Mouse (Mus musculus): Measurements from ENCODE around the gene Gm4353.
"Not testable (repeated sequence)": the region's sequence is repeated elsewhere in the genome, so short reads cannot be mapped to it uniquely, and the experiment has no call there.

The Gm4353 gene

DNA sequence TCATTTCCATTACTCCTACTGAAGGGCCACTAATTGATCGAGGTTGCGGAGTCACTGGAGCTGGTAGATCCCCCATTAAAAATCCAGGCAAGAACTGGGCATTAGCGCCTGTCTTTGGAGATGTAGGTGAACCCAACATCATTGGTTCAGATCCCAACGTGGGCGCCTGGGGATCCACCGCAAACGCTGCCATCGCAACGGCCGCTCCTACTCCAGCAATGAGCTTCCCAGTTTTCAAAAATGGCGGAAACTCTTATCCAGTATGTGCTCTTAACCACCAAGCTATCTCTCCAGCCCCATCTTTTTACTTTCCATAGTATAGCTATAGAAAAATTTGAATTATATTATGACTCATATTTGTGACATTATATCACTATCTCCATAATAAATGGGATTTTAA, at the start of gene Gm4353:
TSS of gene Gm4353 (minus strand) at position 270 of the 400 bp plus-strand sequence.
- DNase-seq (ENCODE audit: low spot score), result not testable (repeated sequence)

DNA sequence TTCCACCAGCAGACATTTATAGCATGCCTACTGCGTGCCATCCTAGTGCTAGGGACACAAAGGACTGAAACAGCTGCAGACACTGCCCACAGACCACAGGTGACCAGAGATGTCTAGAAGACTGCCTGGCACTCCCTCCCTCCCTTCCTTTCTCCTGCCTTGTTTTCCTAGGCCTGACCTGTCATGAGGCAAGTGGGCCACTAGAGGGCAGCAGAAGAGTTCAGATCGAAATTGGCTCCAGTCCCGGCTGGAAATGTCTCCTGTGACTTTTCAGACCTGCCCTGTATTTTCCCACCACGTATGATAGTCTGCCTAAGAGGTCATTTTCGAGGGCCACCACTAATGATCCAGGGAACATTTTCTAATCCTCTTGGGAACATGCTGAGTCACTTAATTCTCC, 47.6 kb upstream of the Gm4353 start:
- peak; percentile 36 for DNase-seq (ENCODE audit: low spot score)

DNA sequence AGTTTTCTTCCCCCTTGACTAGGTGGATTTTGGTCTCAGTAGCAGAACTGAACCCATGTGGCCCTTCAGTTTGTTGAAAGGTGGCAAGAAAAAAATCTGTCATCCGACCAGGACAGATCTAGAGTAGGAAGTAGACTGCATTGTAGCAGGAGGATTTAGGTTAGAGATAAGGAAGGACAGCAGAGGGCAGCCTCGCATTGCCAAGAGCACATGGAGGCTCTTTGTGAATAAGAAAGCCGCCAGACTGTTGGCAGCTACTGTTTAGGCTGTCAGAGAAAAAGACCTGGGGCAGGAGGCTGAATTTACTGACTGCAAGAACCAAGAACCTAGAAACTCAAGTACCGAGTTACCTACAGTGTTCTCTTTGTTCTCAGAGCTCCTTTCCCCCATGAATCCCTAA, 47.0 kb upstream of the Gm4353 start:
- no peak for DNase-seq (ENCODE audit: low spot score)

DNA sequence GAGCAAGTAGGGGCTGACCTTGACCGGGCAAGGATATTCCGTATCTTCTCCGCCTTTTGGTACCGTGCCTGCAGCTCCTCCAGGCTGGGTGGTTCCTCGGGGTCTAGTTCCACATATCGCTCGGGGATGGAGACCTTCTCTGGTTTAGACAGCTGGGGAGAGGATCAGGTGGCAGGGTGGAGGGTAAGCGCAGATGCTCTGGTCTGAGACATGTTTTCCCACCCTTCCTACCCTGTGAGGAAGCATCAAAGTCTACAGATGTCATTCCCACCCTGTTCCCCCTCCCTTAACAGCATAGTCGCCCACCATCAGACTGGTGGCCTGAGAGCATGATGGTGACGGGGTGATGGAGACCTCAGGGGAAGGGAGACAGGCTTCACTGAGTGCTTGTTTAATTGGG, 44.9 kb upstream of the Gm4353 start:
- no peak for DNase-seq (ENCODE audit: low spot score)

DNA sequence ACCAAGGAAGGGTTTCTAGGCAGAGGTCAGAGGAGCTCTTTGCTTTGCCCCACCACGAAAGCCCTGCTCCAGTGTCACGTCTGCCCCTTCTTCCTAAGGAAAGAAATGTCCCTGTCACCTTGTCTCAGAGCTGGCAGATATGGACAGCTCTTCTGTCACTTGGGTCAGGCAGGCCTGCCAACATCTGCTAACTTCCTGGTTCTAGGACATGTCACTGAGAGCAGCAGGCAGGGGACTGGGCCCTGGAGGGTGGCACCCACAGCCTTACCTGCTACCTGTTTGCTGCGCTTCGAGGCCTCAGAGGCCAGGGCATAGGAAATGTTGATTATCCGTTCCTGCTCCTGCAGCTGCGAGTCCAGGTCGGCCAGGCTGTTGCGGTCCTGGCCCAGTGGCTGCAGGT, 43.9 kb upstream of the Gm4353 start:
- DNase-seq (ENCODE audit: low spot score), result no peak

DNA sequence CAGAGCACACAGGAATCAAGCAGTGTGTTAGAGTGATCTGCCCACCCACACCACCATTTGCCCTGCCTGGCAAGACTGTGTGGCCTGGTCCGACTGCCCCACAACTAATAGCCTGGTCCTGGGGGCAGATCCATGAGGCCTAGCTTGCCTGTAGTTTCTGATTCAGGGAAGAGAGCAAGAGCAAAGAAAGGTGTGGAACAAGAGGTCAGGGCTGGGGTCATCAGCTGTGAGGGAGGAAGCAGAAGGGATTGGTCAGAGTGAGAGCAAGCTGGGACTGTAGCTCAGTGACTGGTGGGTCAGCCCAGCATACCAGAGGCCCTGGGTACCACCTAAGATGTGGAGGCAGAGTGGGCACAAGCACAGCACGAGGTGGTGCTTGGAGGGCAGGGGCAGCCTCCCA, 42.6 kb upstream of the Gm4353 start:
- no peak for DNase-seq (ENCODE audit: low spot score)

DNA sequence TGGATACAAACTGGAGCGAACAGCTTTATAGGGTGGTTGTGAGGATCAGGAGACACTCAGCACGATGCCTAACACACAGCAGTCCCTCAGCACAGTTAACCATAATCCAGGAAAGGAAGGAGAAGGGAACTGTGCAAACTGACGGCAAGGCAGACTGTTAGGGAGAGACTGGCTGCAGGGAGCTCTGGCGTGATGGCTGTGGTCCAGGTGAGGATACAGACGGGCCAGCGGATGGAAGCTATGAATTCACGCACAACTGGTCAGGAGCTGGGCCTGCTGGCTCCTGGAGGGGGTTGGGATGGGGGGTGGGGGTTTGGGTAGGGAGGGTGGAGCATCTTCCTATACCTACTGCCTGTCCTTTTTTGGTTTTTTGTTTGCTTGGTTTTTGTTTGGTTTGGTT, 41.2 kb upstream of the Gm4353 start:
- no peak for DNase-seq (ENCODE audit: low spot score)

DNA sequence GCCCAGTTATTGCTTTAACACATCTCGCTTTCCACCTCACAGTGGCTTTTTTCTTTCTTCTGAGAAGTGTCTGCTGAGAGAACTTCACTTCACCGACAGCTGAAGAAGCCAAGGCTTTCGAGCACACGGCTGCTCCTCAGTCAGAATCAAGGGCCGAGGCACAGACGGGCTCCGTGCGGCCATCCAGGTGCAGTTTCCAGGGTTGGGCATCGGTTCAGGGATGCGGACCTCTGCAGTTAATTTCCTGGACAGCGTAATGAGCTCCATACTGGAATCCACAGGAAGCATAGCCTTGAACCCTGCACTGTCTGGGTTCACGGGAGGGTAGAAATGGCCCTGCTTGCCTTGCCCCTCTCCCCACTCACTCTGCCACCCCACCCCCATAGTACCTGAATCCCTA, 39.6 kb upstream of the Gm4353 start:
- no peak for DNase-seq (ENCODE audit: low spot score)

DNA sequence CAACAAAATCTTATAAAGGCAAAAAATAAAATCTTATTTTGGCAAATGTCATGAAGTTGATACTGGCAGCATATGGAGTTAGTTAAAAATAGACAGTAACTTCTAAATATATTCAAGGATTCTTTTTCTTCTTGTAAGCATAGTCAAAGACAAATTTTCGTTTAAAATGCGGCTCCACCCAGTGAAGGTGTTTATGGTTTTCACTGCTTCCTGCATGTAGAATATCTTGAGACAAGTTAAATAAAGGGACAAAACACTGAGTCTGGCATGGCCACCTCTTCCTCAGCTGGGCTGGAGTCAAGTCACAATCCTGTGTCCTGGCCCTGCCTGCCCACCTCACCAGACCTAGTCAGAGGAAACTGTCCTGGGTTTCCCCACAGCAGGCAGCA, 39.2 kb upstream of the Gm4353 start:
- DNase-seq (ENCODE audit: low spot score), result no peak

DNA sequence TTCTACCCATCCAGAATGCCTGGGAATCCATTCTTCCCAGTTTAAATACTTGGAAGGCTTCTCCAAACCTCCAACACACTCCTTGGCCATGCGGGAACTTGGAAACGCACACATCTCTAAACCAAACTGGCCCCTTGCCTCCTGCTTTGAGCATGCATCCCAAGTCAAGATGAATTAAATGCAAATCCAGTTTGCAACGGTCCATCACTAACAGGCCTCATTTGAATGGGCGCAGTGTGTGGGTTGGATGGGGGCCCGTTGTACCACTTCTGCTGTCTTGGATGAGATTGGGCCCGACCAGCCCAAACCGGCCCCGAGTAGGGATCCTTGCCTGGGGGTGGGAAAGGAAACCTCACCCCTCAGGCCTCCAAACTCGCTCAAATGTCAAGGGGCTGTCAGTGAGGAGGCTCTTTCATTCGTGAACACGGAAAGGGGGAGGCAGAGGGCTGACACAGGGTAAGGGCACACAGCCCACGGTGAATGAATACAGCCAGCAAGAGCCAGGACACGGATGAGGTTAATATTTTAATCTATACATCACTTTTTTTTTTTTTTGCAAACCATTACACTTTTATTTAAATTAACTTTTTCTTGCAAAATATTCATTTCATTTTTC, 38.7 kb upstream of the Gm4353 start:
- DNase-seq (ENCODE audit: low spot score), result no peak

DNA sequence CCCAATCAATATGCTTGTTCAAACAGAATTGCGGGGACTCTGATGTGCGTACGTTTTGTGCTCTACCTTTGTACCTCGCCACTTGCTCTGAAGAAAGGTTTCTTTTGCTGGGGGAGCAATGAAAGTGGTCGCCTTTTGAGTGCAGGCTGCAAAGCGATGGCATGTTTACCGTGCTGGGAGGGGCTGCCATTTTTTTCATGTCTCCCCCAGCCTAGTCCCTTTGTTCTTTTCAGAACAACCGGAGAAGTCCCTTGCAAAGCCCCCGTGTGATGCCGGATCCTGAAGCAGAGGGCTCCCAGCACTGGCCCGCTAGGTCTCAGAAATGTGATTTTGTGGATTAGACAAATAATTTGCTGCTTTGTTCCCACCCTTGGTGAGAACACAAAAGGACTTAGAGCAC, 36.8 kb upstream of the Gm4353 start:
- no peak for DNase-seq (ENCODE audit: low spot score)

DNA sequence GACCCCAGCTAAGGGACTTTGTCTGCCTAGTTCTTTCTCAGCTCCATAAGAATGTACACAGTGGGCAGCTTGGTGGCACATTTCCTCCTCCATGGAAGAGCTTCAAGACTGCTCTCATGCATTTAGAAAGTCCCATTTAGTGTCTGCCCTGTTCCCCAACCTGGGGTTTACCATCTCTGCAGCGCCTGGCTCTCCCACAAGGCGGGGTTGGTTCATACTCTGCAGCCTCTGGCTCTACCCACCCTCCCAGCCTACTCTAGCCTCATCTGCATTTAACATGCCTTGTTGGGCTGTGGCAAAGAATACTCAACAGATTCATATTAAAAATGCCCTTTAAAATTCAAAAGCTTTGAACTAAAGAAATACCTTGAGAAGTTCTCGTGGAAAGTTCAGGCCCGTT, 36.3 kb upstream of the Gm4353 start:
- DNase-seq (ENCODE audit: low spot score), result no peak

DNA sequence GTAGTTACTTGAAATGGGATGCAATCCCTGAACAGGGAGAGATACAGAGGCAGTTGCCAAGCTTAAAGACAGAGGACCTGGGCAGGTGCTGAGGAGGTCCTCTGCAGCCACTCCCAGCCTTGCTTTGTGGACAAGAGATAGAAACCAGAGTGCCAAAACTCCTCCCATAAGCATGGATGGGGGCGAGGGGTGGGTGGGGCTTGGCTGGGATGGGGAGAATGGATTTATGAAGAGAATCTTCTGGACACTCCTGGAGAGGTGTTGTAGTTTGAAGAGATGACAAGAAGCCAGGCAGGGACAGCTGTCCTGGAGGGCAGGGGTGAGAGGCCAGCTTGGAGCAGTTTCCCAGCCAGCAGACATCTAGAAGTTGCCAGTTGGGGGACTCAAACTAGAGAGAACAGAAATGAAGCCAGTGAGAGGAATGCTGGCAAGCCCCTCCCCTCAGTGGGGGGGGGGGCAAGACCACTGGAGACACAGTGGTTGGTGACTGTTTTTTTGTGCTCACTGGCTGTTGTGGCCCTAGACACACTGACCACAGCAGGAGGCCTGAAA, 34.9 kb upstream of the Gm4353 start:
- DNase-seq (ENCODE audit: low spot score), result no peak

DNA sequence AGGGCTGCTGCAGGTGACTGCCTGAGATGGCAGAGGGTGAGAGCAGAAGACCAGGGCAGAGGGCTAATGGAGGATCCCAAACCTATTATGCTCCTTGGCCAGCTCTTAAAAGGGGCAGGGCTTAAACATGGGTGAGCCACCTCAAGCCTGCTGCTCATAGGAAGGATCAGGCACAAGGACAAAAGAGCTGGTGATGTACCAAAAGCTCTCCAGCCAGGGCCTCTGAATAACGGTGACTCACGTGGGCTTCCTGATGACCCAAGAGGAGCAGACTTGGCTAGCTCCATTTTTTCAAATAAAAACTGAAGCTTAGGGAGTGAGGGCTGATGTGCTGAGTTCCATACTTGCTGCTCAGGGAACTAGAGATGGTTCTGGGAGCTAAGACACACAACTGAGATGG, 31.6 kb upstream of the Gm4353 start:
- DNase-seq (ENCODE audit: low spot score), result no peak

DNA sequence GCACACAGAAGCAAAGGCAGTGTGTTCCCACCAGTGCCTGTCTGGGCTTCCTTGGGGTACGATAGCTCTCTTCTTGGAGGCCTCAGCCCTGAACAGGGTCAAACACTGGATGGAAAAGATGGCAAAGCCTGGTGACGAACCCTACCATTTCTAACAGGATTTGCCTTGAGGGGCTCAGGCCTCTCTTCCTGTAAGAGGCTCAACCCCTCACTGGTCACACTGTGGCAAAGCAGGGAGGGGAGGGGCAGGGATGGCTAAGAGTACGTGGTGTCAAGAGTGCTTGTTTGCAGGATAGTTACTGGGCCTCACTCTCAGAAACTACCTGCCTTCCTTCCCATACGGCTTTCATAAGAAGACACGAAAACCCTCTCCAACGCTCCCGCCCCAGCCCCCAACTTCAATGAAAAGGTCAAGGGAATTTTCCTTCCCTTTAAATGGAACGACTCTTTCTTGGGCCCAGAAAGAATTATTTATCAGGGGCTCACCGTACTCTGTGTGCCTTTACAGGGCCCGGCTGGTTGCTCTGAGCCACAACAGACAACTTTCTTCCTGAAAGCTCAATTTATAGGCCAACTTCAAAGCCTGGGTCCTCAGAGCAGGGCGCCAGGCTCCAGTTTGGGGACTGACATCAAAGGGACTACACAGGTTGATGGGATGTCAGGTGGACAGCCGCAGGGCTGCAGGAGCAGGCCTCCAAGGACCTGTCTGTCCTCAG, 30.9 kb upstream of the Gm4353 start:
- DNase-seq (ENCODE audit: low spot score), result no peak

DNA sequence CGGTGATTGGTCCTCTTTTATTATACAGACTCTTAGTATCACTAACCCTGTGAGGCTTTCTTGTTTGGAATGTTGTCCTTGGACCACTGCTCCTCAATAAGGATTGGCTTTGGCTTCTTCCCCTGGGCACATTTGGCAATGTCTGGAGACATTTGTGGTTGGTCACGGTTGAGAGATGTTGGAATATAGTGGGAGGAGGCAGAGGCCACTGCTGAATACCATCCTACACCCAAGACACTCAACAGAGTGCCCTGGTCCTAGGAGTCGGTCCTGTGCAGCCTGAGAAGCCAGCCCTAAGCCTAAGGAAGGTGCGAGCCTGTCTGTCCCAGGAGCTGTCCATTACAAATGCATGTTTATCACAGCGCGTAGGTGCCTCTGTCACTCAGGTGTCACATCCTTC, 27.1 kb upstream of the Gm4353 start:
- no peak for DNase-seq (ENCODE audit: low spot score)

DNA sequence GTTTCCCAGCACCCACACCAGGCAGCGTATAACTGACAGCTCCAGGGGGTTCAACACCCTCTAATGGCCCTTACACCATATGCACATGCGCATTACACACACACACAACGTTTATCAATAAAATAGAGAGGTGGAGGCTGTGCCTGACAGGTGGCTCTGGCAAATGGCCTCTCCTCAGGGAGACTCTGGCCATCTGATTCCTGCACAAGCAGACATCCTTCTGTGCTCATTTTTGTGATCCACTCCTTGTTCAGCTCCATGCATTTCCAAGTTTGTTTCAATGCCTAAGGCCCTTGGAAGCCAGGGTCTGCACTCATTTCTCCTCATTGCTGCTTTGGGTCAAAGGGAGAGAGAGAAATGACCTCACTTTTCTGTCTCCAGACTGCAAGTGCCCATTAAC, 26.2 kb upstream of the Gm4353 start:
- DNase-seq (ENCODE audit: low spot score), result no peak

DNA sequence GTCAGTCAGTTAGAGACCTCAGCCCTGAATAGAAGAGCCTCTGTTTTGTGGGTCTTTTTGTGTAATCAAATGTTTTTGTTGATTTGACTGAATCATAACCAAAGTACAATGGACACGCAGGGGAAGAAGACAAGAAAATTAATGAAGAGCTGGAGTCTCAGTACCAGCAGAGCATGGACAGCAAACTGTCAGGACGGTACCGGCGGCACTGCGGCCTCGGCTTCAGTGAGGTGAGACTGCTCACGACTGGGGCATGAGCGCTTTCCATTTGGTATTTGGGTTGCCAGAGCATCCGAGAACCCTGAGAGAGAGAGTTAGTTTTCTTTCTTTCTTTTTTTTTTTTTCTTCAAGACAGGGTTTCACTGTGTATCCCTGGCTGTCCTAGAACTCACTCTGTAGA, 18.7 kb upstream of the Gm4353 start:
- DNase-seq (ENCODE audit: low spot score), result no peak

DNA sequence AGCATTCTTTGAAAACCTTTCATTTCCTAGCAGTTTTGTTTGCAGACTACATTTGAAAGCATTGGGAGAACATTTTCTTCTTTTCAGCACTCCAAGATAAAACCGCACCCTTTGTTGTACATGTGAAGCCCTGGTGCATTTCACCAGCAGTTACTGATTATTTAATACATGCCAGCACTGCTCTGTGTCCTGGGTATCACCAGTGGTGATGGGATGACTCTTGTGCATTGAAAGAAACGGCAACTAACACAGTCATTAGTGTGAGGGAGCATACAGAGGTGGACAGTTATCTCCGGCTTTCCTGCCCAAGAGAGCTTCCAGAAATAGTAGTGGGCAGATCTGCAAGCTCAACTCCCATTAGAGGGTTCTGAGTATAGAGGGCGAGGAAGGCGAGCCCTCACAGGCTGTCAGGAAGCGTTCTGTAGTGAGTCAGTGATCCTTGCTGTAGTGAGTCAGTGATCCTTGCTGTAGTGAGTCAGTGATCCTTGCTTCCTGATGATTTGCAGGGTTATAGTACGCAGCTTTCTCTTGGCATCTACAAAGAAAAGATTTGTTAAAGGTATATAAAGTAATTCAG, 15.6 kb upstream of the Gm4353 start:
- DNase-seq (ENCODE audit: low spot score), result no peak

DNA sequence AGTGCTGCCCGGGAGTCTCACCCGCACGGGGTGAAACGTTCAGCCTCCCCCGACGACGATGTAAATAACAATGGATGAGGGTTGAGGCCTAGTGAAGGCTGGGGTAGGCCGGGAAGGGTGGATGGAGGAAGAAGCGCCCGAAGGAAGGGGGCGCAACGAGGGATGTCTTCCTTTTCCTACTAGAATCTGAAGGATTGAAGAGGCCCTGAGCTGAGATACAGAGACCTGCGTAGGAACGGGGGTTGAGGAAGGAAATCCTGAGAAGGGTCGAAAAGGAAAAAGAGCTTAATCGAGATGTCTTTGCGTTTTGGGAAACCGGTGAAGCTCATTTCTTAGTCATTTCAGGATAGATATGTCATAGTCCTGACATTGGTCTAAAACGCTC, 9.0 kb upstream of the Gm4353 start:
- DNase-seq (ENCODE audit: low spot score), result no peak

DNA sequence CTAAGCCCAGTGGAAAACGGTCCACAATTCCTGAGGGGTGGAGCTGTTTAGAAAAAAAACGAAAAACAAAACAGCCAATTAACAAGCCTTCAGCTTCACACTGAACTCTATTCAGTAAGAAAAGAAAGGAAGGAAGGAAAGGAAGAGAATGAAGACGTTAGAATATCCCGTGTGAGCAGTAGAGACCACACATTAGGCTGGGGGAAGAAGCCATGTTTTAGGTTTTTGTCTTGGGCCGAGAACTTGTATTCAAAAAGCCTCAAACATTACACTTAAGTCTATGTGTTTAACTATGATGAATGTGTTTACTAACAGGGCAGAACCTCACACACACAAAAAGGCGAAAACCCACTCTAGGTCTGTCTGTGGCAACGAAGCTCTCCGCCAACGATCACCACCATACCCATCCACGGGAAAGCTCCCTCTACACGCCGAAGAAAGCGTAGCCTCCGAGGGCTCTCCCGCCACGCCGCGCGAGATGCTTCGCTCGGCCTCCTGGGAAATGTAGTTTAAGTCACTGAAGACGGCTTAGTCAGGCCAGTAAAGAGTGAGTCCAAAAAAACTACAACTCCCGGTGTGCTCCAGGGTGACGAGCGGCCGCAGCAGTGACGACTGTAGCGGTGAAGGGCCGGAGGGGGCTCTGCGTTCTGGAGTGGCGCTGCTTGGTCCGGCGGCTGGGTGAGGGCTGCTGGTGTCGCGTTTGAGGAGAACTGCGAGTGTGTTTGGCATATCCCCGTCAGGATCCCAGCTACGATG, 8.5 kb upstream of the Gm4353 start:
- DNase-seq (ENCODE audit: low spot score), result peak; percentile 90

DNA sequence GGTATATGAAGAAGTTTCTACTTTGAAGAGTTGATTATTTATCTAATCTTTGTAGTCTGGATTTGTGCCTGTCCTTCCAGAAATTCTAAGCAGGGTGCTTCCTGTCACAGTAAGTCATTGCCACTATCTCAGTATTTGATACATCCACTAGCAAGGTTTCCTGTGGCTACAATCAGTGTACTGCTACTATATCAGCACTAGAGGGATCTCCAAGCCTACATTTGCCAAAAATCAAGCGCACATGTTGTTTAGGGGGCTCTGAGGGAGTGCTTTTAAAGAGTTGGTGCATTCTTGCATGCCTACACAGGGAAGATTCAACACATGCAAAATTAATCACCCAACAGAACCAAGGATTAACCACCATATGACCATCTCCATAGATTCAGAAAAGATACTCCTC, 23.7 kb downstream of the Gm4353 start:
- DNase-seq (ENCODE audit: low spot score), result no peak

DNA sequence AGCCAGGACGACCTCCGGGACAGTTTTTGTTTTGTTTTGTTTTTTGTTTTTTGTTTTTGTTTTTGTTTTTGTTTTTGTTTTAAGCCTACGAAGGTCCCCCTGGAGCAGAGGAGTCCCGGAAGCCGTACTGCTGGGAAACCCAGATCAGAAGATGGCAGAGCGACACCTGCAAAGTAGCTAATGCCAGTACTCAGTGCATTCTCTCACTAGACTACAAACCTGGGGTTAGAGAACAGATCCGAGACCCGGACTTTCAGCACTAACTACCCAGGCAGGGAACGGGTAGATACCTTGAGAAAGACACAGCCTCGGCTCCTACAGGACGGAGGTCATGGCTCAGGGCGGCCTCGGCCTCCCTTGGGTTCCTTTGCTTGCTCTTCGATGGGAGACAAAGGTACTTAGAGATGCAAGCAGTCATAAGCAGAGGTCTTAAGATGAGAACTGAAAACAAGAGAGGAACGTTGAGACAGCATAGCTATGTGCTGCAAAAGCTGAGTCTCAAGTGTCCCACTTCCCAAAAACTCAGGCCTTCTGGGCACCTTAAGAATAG, 43.9 kb downstream of the Gm4353 start:
- no peak for DNase-seq (ENCODE audit: low spot score)
